Mouse (Mus musculus) mesoderm, embryonic 11.5 days (tissue): ENCODE measurements around the gene Map7.

ENCODE experiments used
- DNase-seq: peaks from one replicate; pipeline ENCODE4 v3.0.0-alpha.2; 2012; ENCODE audit warnings: low read depth, low spot score

Map7 gene

GRCm38 (mm10) chr10:20185264-20185663, 37.0 kb downstream of the Map7 start:
- no peak for DNase-seq

- DNase-seq, result no peak
These were observed 37.5 kb downstream of the Map7 start for GRCm38 (mm10) chr10:20185806-20186205.

- DNase-seq, result no peak
These were observed 38.6 kb downstream of the Map7 start for GRCm38 (mm10) chr10:20186800-20187273.

- no peak for DNase-seq
These were observed 42.0 kb downstream of the Map7 start for GRCm38 (mm10) chr10:20190139-20190747.

GRCm38 (mm10) chr10:20194847-20195540, 46.7 kb downstream of the Map7 start:
- DNase-seq, result no peak

GRCm38 (mm10) chr10:20197039-20197438, 48.8 kb downstream of the Map7 start:
- DNase-seq, result no peak

- DNase-seq, result no peak
These were observed 50.9 kb downstream of the Map7 start for GRCm38 (mm10) chr10:20198968-20199737.

- DNase-seq, result no peak
These were observed 53.0 kb downstream of the Map7 start for GRCm38 (mm10) chr10:20201236-20201635.

GRCm38 (mm10) chr10:20202171-20202570, 53.9 kb downstream of the Map7 start:
- no peak for DNase-seq

GRCm38 (mm10) chr10:20202818-20203217, 54.5 kb downstream of the Map7 start:
- no peak for DNase-seq

GRCm38 (mm10) chr10:20203502-20203901, 55.2 kb downstream of the Map7 start:
- DNase-seq, result no peak

GRCm38 (mm10) chr10:20204696-20205431, 56.6 kb downstream of the Map7 start:
- DNase-seq, result no peak

GRCm38 (mm10) chr10:20206966-20207365, 58.7 kb downstream of the Map7 start:
- no peak for DNase-seq

GRCm38 (mm10) chr10:20209609-20210341, 61.5 kb downstream of the Map7 start:
- no peak for DNase-seq

- no peak for DNase-seq
These were observed 66.1 kb downstream of the Map7 start for GRCm38 (mm10) chr10:20214418-20214817.

- no peak for DNase-seq
These were observed 68.7 kb downstream of the Map7 start for GRCm38 (mm10) chr10:20216982-20217381.

GRCm38 (mm10) chr10:20218866-20219265, 70.6 kb downstream of the Map7 start:
- no peak for DNase-seq

GRCm38 (mm10) chr10:20219538-20219937, 71.3 kb downstream of the Map7 start:
- DNase-seq, result no peak

- DNase-seq, result no peak
These were observed 72.3 kb downstream of the Map7 start for GRCm38 (mm10) chr10:20220443-20221071.

GRCm38 (mm10) chr10:20222011-20222410, 73.7 kb downstream of the Map7 start:
- DNase-seq, result no peak

GRCm38 (mm10) chr10:20226728-20227127, 78.5 kb downstream of the Map7 start:
- DNase-seq, result no peak
